Mouse (Mus musculus): ENCODE measurements around the gene Pitpnm1. TPM values are rescaled to one million over a fixed set of nuclear protein-coding genes. Genes with fewer than 3 reads are reported as not detected.

The Pitpnm1 gene
- polyA plus RNA-seq, 2 experiments: 4.5 to 16.2 TPM

GRCm38 (mm10) chr19:4096642-4097440 lies 3.0 kb upstream of the Pitpnm1 start, which contains the start of gene Cdk2ap2:
Cdk2ap2 (plus strand) TSS chr19:4097182.
- H3K27ac ChIP-seq (replicated peaks; ENCODE audit: low read depth, low read length): peak within 1 kb of the TSS; percentile 58
- TF ChIP-seq POLR2A (IDR thresholded peaks at IDR 0.05; ENCODE audit: borderline replicate concordance, extremely low read depth, insufficient read depth, insufficient read length): 0 out of 2 replicates have a peak, but pooled peaks have one; percentile 35
- 1% methylated on average over 41 of the region's 65 CpGs for WGBS
- peak; percentile 98 for DNase-seq (ENCODE audit: low spot score)
- H3K4me3 ChIP-seq (replicated peaks; ENCODE audit: low read length): peak within 1 kb of the TSS; percentile 57
- H3K27me3 ChIP-seq (ENCODE audit: control insufficient read depth, insufficient read depth, low read length): peaks cover 27% of the 10 kb centered on the region; the same call in 1 of the 2 replicates
- H3K4me2 ChIP-seq (replicated peaks; ENCODE audit: low read depth, low read length, severe bottlenecking): peak within 1 kb of the TSS; percentile 77
- peaks cover 30% of the 10 kb centered on the region for H3K4me1 ChIP-seq (ENCODE audit: control insufficient read depth, insufficient read depth, low read length)
- peak within 1 kb of the TSS; percentile 60 for H3K9ac ChIP-seq (ENCODE audit: low read depth, low read length, severe bottlenecking)
- peak; percentile 93 for ATAC-seq (ENCODE audit: low FRiP score, low read depth)
- no peaks in the 10 kb centered on the region for H3K36me3 ChIP-seq (ENCODE audit: control insufficient read depth, insufficient read depth, low read length)
- no peaks in the 10 kb centered on the region for H3K9me3 ChIP-seq (ENCODE audit: control insufficient read depth, low read length)

- peak overlapping the region; percentile 57 for H3K4me3 ChIP-seq (replicated peaks; ENCODE audit: low read length)
- 2% methylated on average over 20 of the region's 21 CpGs for WGBS
- peaks cover 32% of the 10 kb centered on the region; the same call in 1 of the 2 replicates for H3K27me3 ChIP-seq (ENCODE audit: control insufficient read depth, insufficient read depth, low read length)
- peaks cover 30% of the 10 kb centered on the region for H3K4me1 ChIP-seq (ENCODE audit: control insufficient read depth, insufficient read depth, low read length)
- H3K9me3 ChIP-seq (ENCODE audit: control insufficient read depth, low read length): no peaks in the 10 kb centered on the region
- peak; percentile 34 for ATAC-seq (ENCODE audit: low FRiP score, low read depth)
- H3K9ac ChIP-seq (ENCODE audit: low read depth, low read length, severe bottlenecking): peak overlapping the region; percentile 38; the same call in 1 of the 2 replicates
- peak overlapping the region; percentile 77 for H3K4me2 ChIP-seq (replicated peaks; ENCODE audit: low read depth, low read length, severe bottlenecking)
- no peaks in the 10 kb centered on the region for H3K36me3 ChIP-seq (ENCODE audit: control insufficient read depth, insufficient read depth, low read length)
- no peak for TF ChIP-seq POLR2A (IDR thresholded peaks at IDR 0.05; ENCODE audit: borderline replicate concordance, extremely low read depth, insufficient read depth, insufficient read length)
- peak; percentile 59 for DNase-seq (ENCODE audit: low spot score)
- peak overlapping the region; percentile 58 for H3K27ac ChIP-seq (replicated peaks; ENCODE audit: low read depth, low read length)
Measured at GRCm38 (mm10) chr19:4097441-4097825, 2.4 kb upstream of the Pitpnm1 start.

GRCm38 (mm10) chr19:4098426-4098825 lies 1.4 kb upstream of the Pitpnm1 start:
- DNase-seq (ENCODE audit: low spot score): no peak
- no peak overlapping the region for H3K4me3 ChIP-seq (replicated peaks; ENCODE audit: low read length)
- H3K9me3 ChIP-seq (ENCODE audit: control insufficient read depth, low read length): no peaks in the 10 kb centered on the region
- H3K27me3 ChIP-seq (ENCODE audit: control insufficient read depth, insufficient read depth, low read length): peaks cover 32% of the 10 kb centered on the region; the same call in 1 of the 2 replicates
- H3K27ac ChIP-seq (replicated peaks; ENCODE audit: low read depth, low read length): no peak overlapping the region
- no peaks in the 10 kb centered on the region for H3K36me3 ChIP-seq (ENCODE audit: control insufficient read depth, insufficient read depth, low read length)
- no peak overlapping the region for H3K9ac ChIP-seq (ENCODE audit: low read depth, low read length, severe bottlenecking)
- 86% methylated on average over 13 of the region's 13 CpGs for WGBS
- TF ChIP-seq POLR2A (IDR thresholded peaks at IDR 0.05; ENCODE audit: borderline replicate concordance, extremely low read depth, insufficient read depth, insufficient read length): no peak
- peaks cover 30% of the 10 kb centered on the region for H3K4me1 ChIP-seq (ENCODE audit: control insufficient read depth, insufficient read depth, low read length)
- H3K4me2 ChIP-seq (replicated peaks; ENCODE audit: low read depth, low read length, severe bottlenecking): no peak overlapping the region
- no peak for ATAC-seq (ENCODE audit: low FRiP score, low read depth)

DNA sequence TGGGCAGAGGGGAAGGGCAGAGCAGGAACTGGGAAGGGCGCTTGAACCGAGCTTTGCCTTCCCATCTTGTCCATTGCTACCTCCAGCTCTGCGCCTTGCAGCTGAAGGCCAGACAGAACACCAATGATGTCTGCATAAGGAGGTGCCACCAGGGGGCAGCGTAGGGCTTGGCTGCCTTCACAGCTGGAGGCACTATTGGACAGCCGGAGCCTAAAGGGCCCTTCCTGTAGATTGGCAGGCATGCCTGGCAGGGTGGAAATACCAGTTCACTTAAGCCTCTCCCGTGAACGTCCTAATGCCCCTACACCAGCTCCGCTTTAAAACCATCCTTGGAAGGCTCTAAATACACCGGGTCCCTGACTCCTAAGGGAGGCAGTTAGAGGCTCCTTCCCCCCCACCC lies 742 bp upstream of the Pitpnm1 start:
- 13% methylated on average over 9 of the region's 9 CpGs for WGBS
- peak; percentile 91 for DNase-seq (ENCODE audit: low spot score)
- Histone ChIP-seq H3K9me3 (ENCODE audit: control insufficient read depth, low read length) (no peaks in the 10 kb centered on the region), H3K27ac (replicated peaks; ENCODE audit: low read depth, low read length) (no peak overlapping the region), H3K4me2 (replicated peaks; ENCODE audit: low read depth, low read length, severe bottlenecking) (peak overlapping the region; percentile 88; the same call in 1 of the 2 replicates), H3K27me3 (ENCODE audit: control insufficient read depth, insufficient read depth, low read length) (peaks cover 32% of the 10 kb centered on the region; the same call in 1 of the 2 replicates), H3K9ac (ENCODE audit: low read depth, low read length, severe bottlenecking) (no peak overlapping the region), H3K4me3 (replicated peaks; ENCODE audit: low read length) (no peak overlapping the region), H3K4me1 (ENCODE audit: control insufficient read depth, insufficient read depth, low read length) (peaks cover 30% of the 10 kb centered on the region), H3K36me3 (ENCODE audit: control insufficient read depth, insufficient read depth, low read length) (no peaks in the 10 kb centered on the region)
- no peak for TF ChIP-seq POLR2A (IDR thresholded peaks at IDR 0.05; ENCODE audit: borderline replicate concordance, extremely low read depth, insufficient read depth, insufficient read length)
- no peak for ATAC-seq (ENCODE audit: low FRiP score, low read depth)

DNA sequence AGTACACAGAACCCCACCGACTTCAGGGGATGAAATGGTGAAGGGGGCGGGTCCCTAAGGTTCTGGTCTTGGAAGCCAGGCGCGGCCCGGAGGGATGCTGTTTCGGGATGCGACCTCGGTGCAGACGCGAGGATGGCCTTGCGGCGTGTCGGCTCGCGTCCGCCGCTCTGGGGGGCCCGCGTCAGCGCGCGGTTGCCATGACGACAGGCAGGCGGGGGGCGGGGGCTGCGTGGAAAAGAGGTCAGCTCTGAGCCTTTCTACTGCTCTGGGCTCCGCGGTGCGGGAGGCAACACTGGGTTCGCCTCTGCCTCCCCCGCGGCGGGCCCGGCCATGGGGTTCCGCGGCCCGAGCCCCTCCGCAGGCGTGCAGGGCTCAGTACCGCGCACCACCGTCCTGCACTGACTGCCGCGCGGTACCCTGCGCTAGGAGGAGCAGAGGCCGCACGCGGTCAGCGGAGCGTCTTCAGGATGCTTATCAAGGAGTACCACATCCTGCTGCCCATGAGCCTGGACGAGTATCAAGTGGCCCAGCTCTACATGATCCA lies 992 bp downstream of the Pitpnm1 start:
- Histone ChIP-seq H3K27me3 (ENCODE audit: control insufficient read depth, insufficient read depth, low read length) (peaks cover 32% of the 10 kb centered on the region; the same call in 1 of the 2 replicates), H3K36me3 (ENCODE audit: control insufficient read depth, insufficient read depth, low read length) (no peaks in the 10 kb centered on the region), H3K27ac (replicated peaks; ENCODE audit: low read depth, low read length) (no peak overlapping the region), H3K4me2 (replicated peaks; ENCODE audit: low read depth, low read length, severe bottlenecking) (peak overlapping the region; percentile 88), H3K9me3 (ENCODE audit: control insufficient read depth, low read length) (no peaks in the 10 kb centered on the region), H3K9ac (ENCODE audit: low read depth, low read length, severe bottlenecking) (peak overlapping the region; percentile 50), H3K4me1 (ENCODE audit: control insufficient read depth, insufficient read depth, low read length) (peaks cover 30% of the 10 kb centered on the region), H3K4me3 (replicated peaks; ENCODE audit: low read length) (peak overlapping the region; percentile 45)
- ATAC-seq (ENCODE audit: low FRiP score, low read depth) (no peak), DNase-seq (ENCODE audit: low spot score) (no peak)
- no peak for TF ChIP-seq POLR2A (IDR thresholded peaks at IDR 0.05; ENCODE audit: borderline replicate concordance, extremely low read depth, insufficient read depth, insufficient read length)
- 2% methylated on average over 35 of the region's 52 CpGs for WGBS

Data from limb, embryonic 14.5 days (tissue).